Mouse (Mus musculus) CD4-positive, CD25-positive, alpha-beta regulatory T cell, adult 4 months (primary cell): ENCODE data around the gene Aloxe3. TPM values are rescaled to one million over a fixed set of nuclear protein-coding genes. Genes with fewer than 3 reads are reported as not detected.
"Not testable (repeated sequence)": the region's sequence is repeated elsewhere in the genome, so short reads cannot be mapped to it uniquely, and the experiment has no call there.

Experiments
- ATAC-seq: one replicate; pipeline ENCODE4 v1.8.0; 2017
- polyA plus RNA-seq, 2 experiments: library from polyadenylated mRNA; unstranded; fragments of 100-300 nt; shearing (Covaris generic); gene quantifications; one replicate each; pipeline ENCODE4 v1.2.1; 2017

Aloxe3 gene
- polyA plus RNA-seq, result under 1 TPM in 1 of 2 experiments, not detected in 1; 0.35 TPM

DNA sequence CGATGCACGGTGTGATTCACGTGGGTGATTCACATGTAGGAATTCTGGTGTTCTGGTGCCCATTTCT is at the start of gene Aloxe3:
Aloxe3 (plus strand) TSS at position 45 of the 67 bp plus-strand sequence.
- no peak for ATAC-seq

DNA sequence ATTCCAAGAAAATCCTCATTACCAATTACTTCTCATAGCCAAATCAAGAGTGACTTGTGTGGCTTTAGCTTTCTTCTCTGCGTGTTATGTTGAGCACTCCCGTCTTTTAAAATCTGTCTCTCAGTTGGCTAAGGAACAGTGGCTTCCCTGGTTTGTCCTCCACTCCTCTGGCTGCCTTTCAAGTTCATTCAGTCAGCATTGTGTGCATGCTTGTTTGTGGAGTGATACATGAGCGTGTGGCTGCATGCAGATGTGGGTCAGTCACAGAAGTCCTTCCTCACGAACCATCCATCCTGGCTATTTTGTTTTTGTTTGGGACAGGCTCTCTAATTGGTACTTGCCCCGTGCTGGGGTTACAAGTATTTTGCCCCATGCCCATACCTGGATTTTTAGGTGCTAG is 49.1 kb upstream of the Aloxe3 start:
- no peak for ATAC-seq

DNA sequence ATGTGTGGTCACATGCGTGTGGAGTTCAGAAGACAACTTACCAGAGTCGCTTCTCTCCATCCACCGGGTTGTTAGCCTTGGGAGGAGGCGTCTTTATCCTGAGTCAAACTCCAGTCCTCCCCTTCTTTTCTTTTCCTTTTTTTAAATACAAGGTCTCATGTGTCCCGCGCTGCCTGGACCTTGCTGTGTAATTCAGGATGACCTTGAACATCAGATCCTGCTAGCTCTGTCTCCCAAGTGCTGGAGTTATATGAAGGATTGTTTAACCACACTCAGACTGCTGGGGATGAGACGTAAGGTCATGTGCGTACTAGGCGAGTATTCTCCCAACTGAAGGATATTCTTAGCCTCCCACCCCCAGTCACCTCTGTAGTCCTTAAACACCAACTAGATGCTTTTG is 48.4 kb upstream of the Aloxe3 start:
- no peak for ATAC-seq

DNA sequence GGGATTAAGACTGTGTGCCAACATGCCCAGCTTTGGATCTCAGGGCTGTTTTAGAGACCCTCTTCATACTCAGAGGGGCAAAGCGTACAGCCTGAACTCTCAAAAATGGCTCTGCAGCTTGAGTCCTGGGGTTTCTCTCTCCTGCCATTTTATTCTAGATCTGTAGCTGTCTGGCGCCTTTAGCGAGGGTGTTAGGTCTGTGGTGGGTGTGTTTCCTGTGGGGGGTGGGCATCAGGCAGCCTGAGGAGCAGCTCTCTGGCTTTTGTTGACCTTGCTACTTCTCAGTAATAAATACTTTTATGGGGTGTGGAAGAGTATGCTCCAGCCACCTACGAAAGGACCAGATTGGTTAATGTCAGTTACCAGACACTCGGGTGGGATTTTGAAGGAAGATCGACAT is 47.7 kb upstream of the Aloxe3 start:
- ATAC-seq, result no peak

DNA sequence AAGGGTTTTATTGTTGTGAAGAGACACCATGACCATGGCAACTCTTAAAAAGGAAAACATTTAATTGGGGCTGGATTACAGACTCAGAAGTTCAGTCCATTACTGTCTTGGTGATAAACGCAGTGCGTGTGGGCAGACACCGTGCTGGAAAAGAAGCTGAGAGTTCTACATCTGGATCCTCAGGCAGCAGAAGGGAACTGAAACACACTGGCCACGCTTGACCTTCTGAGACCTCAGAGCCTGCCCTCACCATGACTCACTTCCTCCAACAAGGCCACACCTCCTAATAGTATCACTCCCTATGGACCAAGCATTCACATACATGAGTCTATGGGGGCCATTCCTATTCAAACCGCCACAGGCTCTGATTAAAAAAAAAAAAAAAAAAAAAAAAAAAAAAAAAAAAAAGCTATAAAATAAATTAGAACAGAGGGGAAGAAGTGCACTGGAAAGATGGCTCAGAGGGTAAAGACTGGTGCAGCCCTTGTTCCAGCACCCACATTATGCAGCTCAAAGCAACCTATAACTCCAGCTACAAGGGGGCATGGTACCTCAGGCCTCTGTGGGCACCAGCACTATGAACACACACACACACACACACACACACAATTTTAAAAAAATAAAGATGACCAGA is 46.8 kb upstream of the Aloxe3 start:
- ATAC-seq, result no peak

DNA sequence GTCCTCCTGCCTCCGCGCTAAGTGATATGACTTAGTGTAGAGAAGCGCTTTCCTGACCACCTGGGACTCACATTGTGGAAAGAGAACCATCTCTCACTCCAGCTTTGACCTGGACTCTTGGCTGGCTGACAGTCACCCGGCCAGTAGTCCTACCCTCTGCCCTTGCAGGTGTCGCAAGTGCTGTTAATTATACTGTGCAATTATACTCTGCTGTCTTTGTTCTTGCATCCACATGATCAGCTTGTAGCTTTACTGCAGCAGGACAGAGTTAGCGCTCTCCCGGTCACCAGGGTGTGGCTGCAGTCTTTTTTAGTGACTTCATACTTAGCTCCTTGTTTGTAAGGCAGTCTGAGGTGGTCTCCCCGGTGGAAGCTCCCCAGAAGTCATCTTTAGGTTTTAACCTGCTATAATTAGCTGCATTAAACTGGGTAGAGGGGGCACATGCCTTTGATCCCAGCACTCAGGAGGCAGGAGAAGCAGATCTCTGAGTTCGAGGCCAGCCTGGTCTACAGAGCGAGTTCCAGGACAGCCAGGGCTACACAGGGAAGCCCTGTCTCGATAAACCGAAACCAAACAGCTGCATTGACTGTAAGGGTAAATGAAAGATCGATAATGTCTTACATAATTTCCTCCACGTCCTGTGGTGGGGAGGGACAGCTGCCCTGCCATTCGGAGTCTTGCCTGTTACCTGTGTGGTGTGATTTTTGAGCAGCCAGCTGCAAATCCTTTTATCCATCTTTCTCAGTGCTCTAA is 45.4 kb upstream of the Aloxe3 start:
- ATAC-seq, result no peak

DNA sequence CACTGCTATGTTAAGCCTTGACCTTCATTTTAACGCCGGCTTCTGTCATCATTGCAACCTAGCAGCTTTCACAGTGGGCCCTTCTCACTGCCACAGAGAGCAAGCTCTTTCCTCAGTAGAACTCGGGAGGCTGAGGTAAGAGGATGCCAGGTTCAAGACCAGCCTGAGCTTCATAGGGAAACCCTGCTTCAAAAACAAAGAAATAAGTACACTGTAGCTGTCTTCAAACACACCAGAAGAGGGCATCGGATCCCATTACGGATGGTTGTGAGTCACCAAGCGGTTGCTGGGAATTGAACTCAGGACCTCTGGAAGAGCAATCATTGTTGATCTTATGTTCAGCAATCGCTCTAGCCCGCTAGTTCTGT is 44.9 kb upstream of the Aloxe3 start:
- ATAC-seq, result no peak

DNA sequence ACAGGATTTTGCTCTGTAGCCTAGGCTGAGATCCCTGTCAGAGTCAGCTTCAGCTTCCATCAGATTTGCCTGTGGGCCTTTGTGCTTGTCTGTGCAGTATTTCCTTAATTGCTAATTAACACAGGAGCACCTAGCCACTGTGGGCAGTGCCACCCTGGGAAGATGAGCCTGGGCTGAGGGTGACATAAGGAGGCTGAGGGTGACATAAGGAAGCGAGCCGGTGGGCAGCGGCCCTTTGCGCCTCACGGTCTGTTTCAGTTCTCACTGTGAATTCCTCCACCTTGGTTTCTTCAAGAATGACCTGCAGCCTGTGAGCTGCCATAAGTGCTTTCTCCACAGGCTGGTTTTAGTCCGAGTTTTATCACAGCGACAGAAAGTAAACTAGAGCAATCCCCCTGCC is 44.1 kb upstream of the Aloxe3 start:
- ATAC-seq, result no peak

DNA sequence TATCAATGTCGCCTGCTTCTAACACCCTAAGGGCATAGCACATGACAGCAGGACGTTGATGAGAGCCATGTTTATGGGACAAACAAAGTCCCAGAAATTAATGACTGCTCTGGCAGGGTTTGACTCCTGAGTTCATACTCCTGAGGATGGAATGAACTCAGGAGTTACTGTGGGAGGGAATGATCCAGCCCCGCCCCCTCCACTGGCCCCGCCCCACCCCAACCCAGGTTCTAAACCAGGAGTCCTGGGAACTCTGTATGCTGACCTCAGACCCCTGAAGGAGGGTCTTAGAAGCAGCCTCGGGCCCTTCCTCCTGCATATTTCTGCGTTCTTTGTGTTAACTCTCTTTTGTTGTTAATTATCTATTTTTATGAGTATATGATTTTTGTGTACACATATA is 40.1 kb upstream of the Aloxe3 start:
- ATAC-seq, result no peak

DNA sequence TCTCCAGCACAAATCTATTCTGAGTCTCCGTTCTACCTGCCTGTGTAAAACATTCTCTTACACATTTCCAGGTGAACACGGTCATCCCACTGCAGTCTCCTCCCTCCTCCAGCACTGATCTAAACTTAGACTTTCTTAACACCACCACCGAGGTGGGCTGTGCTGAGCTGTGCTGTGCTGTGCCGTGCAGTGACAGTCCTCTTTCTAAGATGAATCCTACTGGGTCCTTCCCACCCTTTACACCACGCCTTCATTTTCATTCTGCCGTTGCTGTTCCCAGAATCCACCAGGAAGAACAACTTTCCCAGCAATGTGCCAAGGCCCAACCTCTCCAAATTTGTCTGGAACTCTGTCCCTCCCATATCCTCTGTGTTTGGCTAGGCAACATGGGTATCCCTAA is 39.3 kb upstream of the Aloxe3 start:
- ATAC-seq, result no peak

DNA sequence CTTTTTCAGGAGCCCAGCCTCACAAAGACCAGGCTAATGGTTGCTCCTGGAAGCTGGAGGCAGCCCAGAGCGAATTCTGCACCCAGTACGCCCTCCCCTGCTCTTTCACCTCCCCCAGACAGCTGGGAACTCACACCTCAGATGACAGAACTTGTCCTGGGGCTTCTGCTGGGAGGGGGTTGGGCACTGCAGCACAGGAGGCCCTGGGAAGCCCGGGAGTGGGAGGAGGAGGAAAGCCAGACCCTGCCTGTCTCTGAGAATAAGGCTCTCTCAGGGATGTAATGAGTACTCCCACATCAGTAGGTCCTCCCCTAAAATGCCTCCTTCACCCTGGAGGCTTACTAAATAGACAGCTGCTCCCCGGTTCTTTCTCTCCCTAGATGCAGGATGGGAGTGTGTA is 38.6 kb upstream of the Aloxe3 start:
- ATAC-seq, result no peak

DNA sequence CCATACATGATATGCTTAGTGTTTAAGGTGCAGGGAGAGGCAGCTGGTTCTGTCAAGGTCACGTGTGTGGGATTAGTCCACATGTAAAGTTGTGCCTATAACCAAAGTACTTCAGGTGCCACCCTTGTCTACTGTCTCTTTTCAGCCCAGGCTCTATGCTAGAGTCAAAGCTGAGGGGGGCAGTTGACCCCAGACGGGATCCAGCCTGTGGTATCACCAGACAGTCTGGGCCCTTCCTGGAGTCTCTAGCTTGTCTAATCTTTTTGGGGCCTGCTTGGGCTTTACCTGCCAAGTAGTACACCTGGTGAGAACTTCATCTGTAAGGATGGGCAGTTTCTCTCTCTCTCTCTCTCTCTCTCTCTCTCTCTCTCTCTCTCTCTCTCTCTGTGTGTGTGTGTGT is 38.1 kb upstream of the Aloxe3 start:
- no peak for ATAC-seq

DNA sequence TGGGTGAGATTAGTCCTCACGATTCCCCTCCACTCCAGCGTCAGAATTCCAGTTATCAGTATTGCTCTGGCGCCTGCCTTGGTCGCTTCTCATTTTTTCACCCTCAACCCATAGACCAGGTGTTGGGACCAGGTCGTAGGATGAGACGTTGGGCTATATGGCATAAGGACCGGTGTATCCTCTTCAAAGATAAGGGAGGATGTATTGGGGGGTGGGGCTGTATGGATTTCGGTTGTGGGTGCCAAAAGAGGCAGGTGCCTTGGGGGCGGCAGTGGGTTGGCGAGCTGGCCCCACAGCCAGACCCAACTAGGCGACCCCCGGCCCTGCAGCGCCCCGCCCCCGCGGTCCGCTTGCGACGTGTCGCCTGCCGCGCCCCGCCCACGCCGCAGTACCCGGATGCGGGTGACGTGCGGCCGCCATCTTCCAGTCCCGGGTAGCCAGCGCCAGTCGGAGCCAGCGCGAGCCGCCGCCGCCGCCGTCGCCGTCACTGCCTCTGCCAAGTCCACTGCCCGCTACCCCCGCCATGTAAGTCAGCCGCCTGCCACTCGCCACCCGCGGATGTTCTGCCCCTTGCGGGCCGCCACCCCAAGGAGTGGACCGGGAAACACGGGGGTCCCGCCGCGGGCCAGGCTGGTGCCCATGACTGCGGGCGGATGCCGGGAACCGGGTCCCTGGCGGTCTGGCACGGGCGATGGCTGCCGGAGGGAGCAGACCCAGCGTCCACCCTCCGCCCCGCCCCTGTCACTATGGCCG is 37.4 kb upstream of the Aloxe3 start, which contains the start of gene Vamp2:
Vamp2 (plus strand) TSS at position 388 of the 753 bp plus-strand sequence.
- peak; percentile 62 for ATAC-seq

DNA sequence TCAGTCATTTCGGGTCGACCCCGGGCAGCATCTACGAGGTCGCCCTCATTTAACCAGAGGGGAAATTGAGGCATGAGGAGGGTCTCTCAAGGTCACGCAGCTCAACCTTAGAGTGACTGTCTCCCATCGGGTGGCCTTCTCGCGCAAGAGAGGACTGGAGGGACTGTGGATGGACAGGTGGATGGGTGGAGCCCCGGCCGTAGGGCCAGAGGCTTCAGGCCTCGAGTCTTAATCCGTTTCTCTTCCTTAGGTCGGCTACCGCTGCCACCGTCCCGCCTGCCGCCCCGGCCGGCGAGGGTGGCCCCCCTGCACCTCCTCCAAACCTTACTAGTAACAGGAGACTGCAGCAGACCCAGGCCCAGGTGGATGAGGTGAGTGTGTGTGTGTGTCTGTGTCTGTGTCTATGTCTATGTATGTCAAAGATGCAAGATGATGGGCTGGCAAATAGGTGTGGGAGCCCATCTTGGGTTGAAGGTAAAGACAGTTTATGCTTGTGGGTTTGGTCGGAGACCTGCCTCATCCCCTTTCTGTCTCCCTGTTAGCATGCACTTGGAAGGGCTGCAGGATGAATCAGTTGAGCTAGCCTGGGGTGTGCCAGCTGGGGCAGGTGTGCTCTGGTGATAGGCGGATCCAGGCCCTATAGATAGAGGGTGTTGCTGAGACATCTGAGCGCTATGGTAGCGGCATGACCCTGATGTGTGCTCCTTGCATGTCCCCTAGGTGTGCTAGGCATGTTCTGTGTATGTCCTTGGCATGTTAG is 36.7 kb upstream of the Aloxe3 start:
- ATAC-seq, result peak; percentile 9

DNA sequence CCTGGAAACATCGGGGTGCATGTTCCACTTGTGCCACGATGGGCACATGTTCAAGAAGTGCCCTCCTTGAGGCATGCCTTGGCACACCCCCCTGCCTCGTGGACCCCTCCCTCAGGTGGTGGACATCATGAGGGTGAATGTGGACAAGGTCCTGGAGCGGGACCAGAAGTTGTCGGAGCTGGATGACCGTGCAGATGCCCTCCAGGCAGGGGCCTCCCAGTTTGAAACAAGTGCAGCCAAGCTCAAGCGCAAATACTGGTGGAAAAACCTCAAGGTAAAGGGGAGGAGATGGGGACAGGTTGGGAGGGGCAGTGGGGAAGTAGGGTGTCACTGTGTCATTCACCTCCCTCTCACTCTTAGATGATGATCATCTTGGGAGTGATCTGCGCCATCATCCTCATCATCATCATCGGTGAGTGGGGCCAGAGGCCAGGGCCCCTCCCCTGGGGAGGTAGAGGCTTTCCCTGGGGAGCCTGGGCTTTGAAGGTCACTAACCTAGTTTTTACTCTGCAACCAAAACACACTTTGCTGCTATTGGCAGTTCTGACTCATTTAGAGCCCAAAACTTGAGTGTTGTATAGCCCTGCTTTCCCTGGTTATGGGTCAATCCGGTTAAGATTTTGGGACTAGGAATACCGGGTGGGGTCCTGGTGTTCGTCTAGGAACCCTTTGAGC is 35.9 kb upstream of the Aloxe3 start:
- ATAC-seq, result no peak

DNA sequence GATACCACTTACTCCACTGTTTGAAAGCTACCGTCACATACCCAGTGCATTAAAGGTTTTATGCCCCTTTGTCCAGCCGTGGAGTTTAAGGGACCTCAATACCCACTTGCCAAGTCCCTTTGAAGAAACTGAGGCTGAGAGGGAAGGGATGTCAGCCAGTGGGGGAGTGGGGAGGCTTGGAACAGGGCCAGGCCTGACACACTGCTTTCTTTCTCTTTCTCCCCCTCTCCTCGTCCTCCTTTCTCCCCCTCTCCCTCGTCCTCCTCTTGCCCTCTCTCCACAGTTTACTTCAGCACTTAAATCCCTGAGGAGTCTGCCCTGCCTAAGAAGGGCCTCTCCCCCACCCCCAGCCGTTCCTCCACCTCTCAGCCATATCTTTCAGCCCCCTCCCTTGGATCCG is 35.3 kb upstream of the Aloxe3 start:
- ATAC-seq, result no peak

DNA sequence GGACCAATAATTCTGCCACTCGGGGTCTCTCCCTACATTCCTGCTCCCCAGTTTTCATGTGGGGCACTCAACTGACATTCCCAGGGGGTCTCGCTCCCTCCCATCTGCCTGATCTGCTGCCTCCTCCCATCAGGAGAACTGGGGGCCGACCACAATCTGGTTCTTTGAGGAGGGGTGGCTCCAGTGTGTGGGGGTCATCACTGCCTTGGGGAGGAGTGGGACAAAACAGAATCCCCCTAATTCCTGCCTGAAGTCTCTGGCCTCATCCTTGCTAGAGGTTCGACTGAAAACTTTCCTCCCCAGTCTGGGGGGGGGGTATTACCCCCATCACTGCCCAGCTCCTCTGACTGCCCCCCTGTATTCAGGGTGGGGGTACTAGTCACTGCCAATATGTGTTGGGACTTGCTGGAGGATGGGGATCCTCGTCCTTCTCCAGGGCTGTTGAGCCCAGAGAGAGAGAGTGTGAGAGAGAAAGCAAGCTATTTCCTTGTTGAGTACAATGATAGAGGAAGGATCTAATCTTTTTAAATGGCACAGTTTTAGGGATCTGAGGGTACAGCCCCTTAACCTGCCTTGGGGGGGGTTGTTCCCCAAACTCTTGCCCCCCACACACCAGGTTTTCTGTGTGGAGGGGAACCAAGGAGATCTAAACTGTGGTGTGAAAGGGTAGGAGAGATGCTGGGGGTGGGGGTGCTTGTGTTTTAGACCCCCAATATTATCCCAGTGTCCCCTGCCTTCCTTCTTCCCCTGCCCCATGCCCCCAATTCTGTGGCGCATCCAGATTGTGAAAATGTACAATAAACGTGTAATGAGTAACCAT is 33.9 kb upstream of the Aloxe3 start:
- no peak for ATAC-seq

DNA sequence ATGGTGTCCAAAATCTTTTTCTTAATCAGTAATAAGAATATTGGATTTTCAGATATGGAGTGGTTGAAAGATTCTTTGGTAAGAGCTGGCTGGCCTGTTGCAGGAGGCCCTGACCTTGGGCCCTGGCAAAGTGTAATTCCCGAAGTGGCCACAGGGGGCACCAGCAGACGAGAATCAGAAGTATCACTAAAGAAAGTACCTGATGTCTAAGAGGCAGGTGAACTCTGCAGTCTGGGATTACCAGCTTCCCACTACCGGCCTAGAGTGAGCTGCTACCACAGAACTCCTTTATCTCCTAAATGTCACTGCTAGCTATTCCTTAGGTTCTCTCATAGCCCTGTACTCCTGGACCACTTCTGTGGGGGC is 33.3 kb upstream of the Aloxe3 start:
- ATAC-seq, result no peak

DNA sequence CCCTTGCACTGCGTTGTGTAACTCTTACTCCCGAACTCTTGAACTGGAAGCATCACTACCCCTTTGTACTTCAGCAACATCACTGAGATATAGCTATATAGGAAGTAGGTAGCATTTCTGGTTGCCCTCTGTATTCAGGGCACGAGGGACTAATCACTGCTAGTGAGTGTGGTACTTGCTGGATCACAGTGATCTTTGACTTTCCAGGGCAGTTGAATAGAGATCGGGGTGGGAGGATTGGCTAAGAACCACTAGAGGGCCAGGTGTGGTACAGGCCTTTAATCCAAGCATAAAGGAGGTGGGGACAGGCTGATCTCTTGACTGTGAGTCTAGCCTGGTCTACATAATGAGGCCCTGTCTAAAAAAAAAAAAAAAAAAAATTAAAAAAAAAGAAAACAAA is 32.8 kb upstream of the Aloxe3 start:
- ATAC-seq, result no peak

DNA sequence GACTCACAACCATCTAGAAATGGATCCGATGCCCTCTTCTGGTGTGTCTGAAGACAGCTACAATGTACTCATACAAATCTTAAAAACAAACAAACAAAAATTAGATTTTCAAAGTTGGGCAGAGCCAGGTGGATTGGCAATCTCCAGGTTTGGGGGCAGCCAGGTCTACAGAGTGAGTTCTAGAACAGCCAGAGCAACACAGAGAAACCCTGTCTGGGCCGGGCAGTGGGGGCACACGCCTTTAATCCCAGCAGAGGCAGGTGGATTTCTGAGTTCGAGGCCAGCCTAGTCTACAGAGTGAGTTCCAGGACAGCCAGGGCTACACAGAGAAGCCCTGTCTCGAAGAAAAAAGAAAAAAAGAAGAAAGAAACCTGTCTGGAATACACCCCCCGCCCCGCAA is 31.8 kb upstream of the Aloxe3 start:
- ATAC-seq, result not testable (repeated sequence)

DNA sequence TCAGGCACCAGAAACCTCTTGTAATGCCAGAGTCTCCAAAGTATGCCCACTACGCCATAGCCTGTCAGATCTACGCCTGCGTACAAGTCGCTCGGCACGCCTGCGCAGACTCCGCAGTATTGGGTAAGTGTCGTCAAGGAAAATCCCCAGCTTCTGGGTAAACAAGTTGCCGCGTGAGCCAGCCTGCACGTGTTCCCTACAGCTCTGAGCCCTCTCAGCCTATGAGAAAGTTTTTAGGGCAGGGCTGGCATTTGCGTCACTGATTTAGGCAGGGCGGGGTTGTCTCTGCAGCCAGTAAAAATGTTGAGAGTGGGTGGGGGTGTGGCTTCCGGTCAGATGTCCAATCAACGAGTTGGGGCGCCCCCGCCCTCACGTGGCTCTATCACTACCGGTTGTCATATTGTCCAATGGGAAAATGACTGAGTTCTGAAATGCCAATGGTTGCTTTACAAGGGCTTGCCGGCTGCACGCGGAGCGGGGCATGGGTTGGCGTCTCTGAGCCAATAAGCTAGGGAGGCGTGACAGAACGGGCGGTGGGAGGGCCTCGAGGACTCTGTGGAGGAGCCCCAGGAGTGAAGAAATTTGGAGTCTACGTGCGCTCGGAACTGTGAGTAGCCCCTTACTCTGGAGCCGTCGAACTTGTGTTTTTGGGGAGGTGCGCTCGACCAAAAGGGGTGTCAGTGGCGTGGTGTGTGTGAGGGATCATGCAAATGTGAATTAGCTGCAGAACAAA is 30.8 kb upstream of the Aloxe3 start, which contains the start of gene Per1:
Per1 (plus strand) TSS at position 521 of the 733 bp plus-strand sequence.
- ATAC-seq, result peak; percentile 58
